Mouse (Mus musculus): ENCODE data around the gene Zdhhc6. TPM values are rescaled to one million over a fixed set of nuclear protein-coding genes. Genes with fewer than 3 reads are reported as not detected.

Zdhhc6 gene
- polyA plus RNA-seq, 1 experiment from 2014 or later = 49.8 TPM

GRCm38 (mm10) chr19:55222268-55222667 lies 93.6 kb downstream of the Zdhhc6 start:
- WGBS = 84% methylated on average over 9 of the region's 9 CpGs
- H3K27ac ChIP-seq (replicated peaks) = no peak overlapping the region
- no peak for DNase-seq (ENCODE audit: low spot score)

More at GRCm38 (mm10) chr19:55222268-55222667, 93.6 kb downstream of the Zdhhc6 start:
- no peak for ATAC-seq (ENCODE audit: low FRiP score, low TSS enrichment)
- H3K4me2 ChIP-seq (replicated peaks; ENCODE audit: low read depth) = no peak overlapping the region
- no peak overlapping the region for H3K9ac ChIP-seq (ENCODE audit: low read length)
- TF ChIP-seq CTCF (IDR thresholded peaks at IDR 0.05; ENCODE audit: low read depth) = no peak
- TF ChIP-seq EP300 (optimal IDR thresholded peaks at IDR 0.05) = no peak
- no peaks in the 10 kb centered on the region for H3K27me3 ChIP-seq (ENCODE audit: control insufficient read depth, insufficient read depth, low read length)
- no peaks in the 10 kb centered on the region for H3K9me3 ChIP-seq (ENCODE audit: control insufficient read depth, low read length)
- 0 out of 2 replicates have a peak, but pooled peaks cover 3% of the 10 kb centered on the region for H3K4me1 ChIP-seq (replicated peaks; ENCODE audit: control insufficient read depth, insufficient read depth)
- H3K36me3 ChIP-seq (ENCODE audit: control insufficient read depth, insufficient read depth, low read length) = no peaks in the 10 kb centered on the region
- no peak overlapping the region for H3K4me3 ChIP-seq (ENCODE audit: low read depth, low read length)

Other genes starting within 250 kb of the Zdhhc6 start
- gene Gpam, start 188.8 kb downstream of the Zdhhc6 start, polyA plus RNA-seq (2015; fragmentation: Nextera tagmentation; extraction: Ambion mirVana) = 12.5 and 13.1 TPM in 2 replicates
- 0.16 and 0.23 TPM in 2 replicates for gene Tectb, start 135.3 kb downstream of the Zdhhc6 start, polyA plus RNA-seq (2015; fragmentation: Nextera tagmentation; extraction: Ambion mirVana)
- 0.08 TPM in 2 replicates for gene Gucy2g, start 74.8 kb downstream of the Zdhhc6 start, polyA plus RNA-seq (2015; fragmentation: Nextera tagmentation; extraction: Ambion mirVana)
- gene Acsl5, start 64.1 kb downstream of the Zdhhc6 start, polyA plus RNA-seq (2015; fragmentation: Nextera tagmentation; extraction: Ambion mirVana) = 62.7 and 63.2 TPM in 2 replicates
- 19.4 and 20.1 TPM in 2 replicates for gene Vti1a, start 263 bp upstream of the Zdhhc6 start, polyA plus RNA-seq (2015; fragmentation: Nextera tagmentation; extraction: Ambion mirVana)

Data from stomach, postnatal 0 days (tissue).